Mouse (Mus musculus): ENCODE measurements around the gene Gal3st2c. TPM values are rescaled to one million over a fixed set of nuclear protein-coding genes. Genes with fewer than 3 reads are reported as not detected.
"Not testable (repeated sequence)": the region's sequence is repeated elsewhere in the genome, so short reads cannot be mapped to it uniquely, and the experiment has no call there.

The Gal3st2c gene
- polyA plus RNA-seq, 1 experiment: under 0.01 TPM

GRCm38 (mm10) chr1:94001023-94001422 is 10.7 kb downstream of the Gal3st2c start:
- Histone ChIP-seq H3K4me3 (ENCODE audit: insufficient read depth, low read length) (no peak overlapping the region), H3K4me1 (ENCODE audit: control insufficient read depth, insufficient read depth, low read length) (no peaks in the 10 kb centered on the region), H3K27ac (ENCODE audit: insufficient read depth, low read length) (no peak overlapping the region)
- TF ChIP-seq CTCF (IDR thresholded peaks at IDR 0.05; ENCODE audit: extremely low read depth, insufficient read depth, low read length) (no peak), POLR2A (IDR thresholded peaks at IDR 0.05; ENCODE audit: extremely low read depth, insufficient read depth, low read length) (no peak)

GRCm38 (mm10) chr1:94005954-94006506 is 15.7 kb downstream of the Gal3st2c start:
- not testable (repeated sequence) for H3K4me1 ChIP-seq (ENCODE audit: control insufficient read depth, insufficient read depth, low read length); H3K4me3 ChIP-seq (ENCODE audit: insufficient read depth, low read length); H3K27ac ChIP-seq (ENCODE audit: insufficient read depth, low read length)

- not testable (repeated sequence) for H3K4me3 ChIP-seq (ENCODE audit: insufficient read depth, low read length); H3K4me1 ChIP-seq (ENCODE audit: control insufficient read depth, insufficient read depth, low read length); H3K27ac ChIP-seq (ENCODE audit: insufficient read depth, low read length)
Observed at GRCm38 (mm10) chr1:94008826-94009225, 18.5 kb downstream of the Gal3st2c start.

- TF ChIP-seq CTCF (IDR thresholded peaks at IDR 0.05; ENCODE audit: extremely low read depth, insufficient read depth, low read length) (no peak), POLR2A (IDR thresholded peaks at IDR 0.05; ENCODE audit: extremely low read depth, insufficient read depth, low read length) (no peak)
- H3K4me3 ChIP-seq (ENCODE audit: insufficient read depth, low read length): no peak overlapping the region
Observed at GRCm38 (mm10) chr1:94011643-94012042, 21.3 kb downstream of the Gal3st2c start.

GRCm38 (mm10) chr1:94020151-94020550 is 29.8 kb downstream of the Gal3st2c start, which contains the start of gene Neu4:
Gene Neu4, plus strand, starts transcription at chr1:94020451.
- peak within 1 kb of the TSS; percentile 19 for H3K4me3 ChIP-seq (ENCODE audit: insufficient read depth, low read length)
- TF ChIP-seq CTCF (IDR thresholded peaks at IDR 0.05; ENCODE audit: extremely low read depth, insufficient read depth, low read length): no peak
- TF ChIP-seq POLR2A (IDR thresholded peaks at IDR 0.05; ENCODE audit: extremely low read depth, insufficient read depth, low read length): no peak
- no peaks in the 10 kb centered on the region for H3K4me1 ChIP-seq (ENCODE audit: control insufficient read depth, insufficient read depth, low read length)
- H3K27ac ChIP-seq (ENCODE audit: insufficient read depth, low read length): no peak within 1 kb of the TSS

More at GRCm38 (mm10) chr1:94011643-94012042, 21.3 kb downstream of the Gal3st2c start:
- H3K4me1 ChIP-seq (ENCODE audit: control insufficient read depth, insufficient read depth, low read length): no peaks in the 10 kb centered on the region
- no peak overlapping the region for H3K27ac ChIP-seq (ENCODE audit: insufficient read depth, low read length)

GRCm38 (mm10) chr1:94027506-94028108 is 37.3 kb downstream of the Gal3st2c start:
- Histone ChIP-seq H3K27ac (ENCODE audit: insufficient read depth, low read length) (no peak overlapping the region), H3K4me3 (ENCODE audit: insufficient read depth, low read length) (no peak overlapping the region), H3K4me1 (ENCODE audit: control insufficient read depth, insufficient read depth, low read length) (no peaks in the 10 kb centered on the region)
- TF ChIP-seq POLR2A (IDR thresholded peaks at IDR 0.05; ENCODE audit: extremely low read depth, insufficient read depth, low read length): no peak
- no peak for TF ChIP-seq CTCF (IDR thresholded peaks at IDR 0.05; ENCODE audit: extremely low read depth, insufficient read depth, low read length)

- TF ChIP-seq CTCF (IDR thresholded peaks at IDR 0.05; ENCODE audit: extremely low read depth, insufficient read depth, low read length) (no peak), POLR2A (IDR thresholded peaks at IDR 0.05; ENCODE audit: extremely low read depth, insufficient read depth, low read length) (no peak)
- H3K4me3 ChIP-seq (ENCODE audit: insufficient read depth, low read length): no peak overlapping the region
- H3K4me1 ChIP-seq (ENCODE audit: control insufficient read depth, insufficient read depth, low read length): no peaks in the 10 kb centered on the region
- H3K27ac ChIP-seq (ENCODE audit: insufficient read depth, low read length): no peak overlapping the region
Observed at GRCm38 (mm10) chr1:94028741-94029140, 38.4 kb downstream of the Gal3st2c start.

- Histone ChIP-seq H3K4me3 (ENCODE audit: insufficient read depth, low read length) (no peak overlapping the region), H3K4me1 (ENCODE audit: control insufficient read depth, insufficient read depth, low read length) (peaks cover 6% of the 10 kb centered on the region), H3K27ac (ENCODE audit: insufficient read depth, low read length) (no peak overlapping the region)
- TF ChIP-seq POLR2A (IDR thresholded peaks at IDR 0.05; ENCODE audit: extremely low read depth, insufficient read depth, low read length) (no peak), CTCF (IDR thresholded peaks at IDR 0.05; ENCODE audit: extremely low read depth, insufficient read depth, low read length) (no peak)
Observed at GRCm38 (mm10) chr1:94033075-94033602, 42.8 kb downstream of the Gal3st2c start.

GRCm38 (mm10) chr1:94034984-94035743 is 44.9 kb downstream of the Gal3st2c start:
- peaks cover 6% of the 10 kb centered on the region for H3K4me1 ChIP-seq (ENCODE audit: control insufficient read depth, insufficient read depth, low read length)
- H3K27ac ChIP-seq (ENCODE audit: insufficient read depth, low read length): no peak overlapping the region; the same call in 1 of the 2 replicates
- TF ChIP-seq CTCF (IDR thresholded peaks at IDR 0.05; ENCODE audit: extremely low read depth, insufficient read depth, low read length) (peak; percentile 93), POLR2A (IDR thresholded peaks at IDR 0.05; ENCODE audit: extremely low read depth, insufficient read depth, low read length) (peak; percentile 67; the same call in 1 of the 2 replicates)
- H3K4me3 ChIP-seq (ENCODE audit: insufficient read depth, low read length): peak overlapping the region; percentile 55

GRCm38 (mm10) chr1:94040391-94040790 is 50.1 kb downstream of the Gal3st2c start:
- peaks cover 6% of the 10 kb centered on the region for H3K4me1 ChIP-seq (ENCODE audit: control insufficient read depth, insufficient read depth, low read length)
- TF ChIP-seq CTCF (IDR thresholded peaks at IDR 0.05; ENCODE audit: extremely low read depth, insufficient read depth, low read length): no peak
- no peak for TF ChIP-seq POLR2A (IDR thresholded peaks at IDR 0.05; ENCODE audit: extremely low read depth, insufficient read depth, low read length)
- H3K27ac ChIP-seq (ENCODE audit: insufficient read depth, low read length): no peak overlapping the region
- H3K4me3 ChIP-seq (ENCODE audit: insufficient read depth, low read length): no peak overlapping the region
